Mouse (Mus musculus) midbrain, embryonic 12.5 days (tissue): ENCODE measurements at regions not wholly inside any gene's neighbourhood (a gene's known extent, or its start where the extent isn't known, plus 50 kb on each side); places are given as distances from the start of the nearest gene placed in this dataset. TPM values are rescaled to one million over a fixed set of nuclear protein-coding genes. Genes with fewer than 3 reads are reported as not detected.

Experiments
- ATAC-seq: fragments of 200-750 bp; cut with Nextera tagmentation; 2 replicates; pipeline ENCODE4 v1.8.0; 2017; ENCODE audit warnings: low read depth, moderate TSS enrichment, moderate library complexity; ENCODE audit not compliant: low FRiP score
- H3K27ac ChIP-seq: fragments of 300-500 bp; sonication (generic); replicated peaks from 2 replicates; pipeline ENCODE4 v1.5.1; 2016; ENCODE audit warnings: mild to moderate bottlenecking
- H3K27me3 ChIP-seq: fragments of 300-500 bp; sonication (generic); 2 replicates; pipeline ENCODE4 v1.6.1; 2016; ENCODE audit warnings: mild to moderate bottlenecking
- H3K36me3 ChIP-seq: fragments of 300-500 bp; sonication (generic); 2 replicates; pipeline ENCODE4 v1.6.1; 2016
- H3K4me1 ChIP-seq: fragments of 300-500 bp; sonication (generic); 2 replicates; pipeline ENCODE4 v1.6.1; 2016
- H3K4me2 ChIP-seq: fragments of 300-500 bp; sonication (generic); replicated peaks from 2 replicates; pipeline ENCODE4 v1.6.1; 2016; ENCODE audit warnings: mild to moderate bottlenecking, moderate library complexity
- H3K4me3 ChIP-seq: fragments of 300-500 bp; sonication (generic); 2 replicates; pipeline ENCODE4 v1.5.1; 2016; ENCODE audit warnings: mild to moderate bottlenecking
- H3K9ac ChIP-seq: fragments of 300-500 bp; sonication (generic); replicated peaks from 2 replicates; pipeline ENCODE4 v1.6.1; 2016; ENCODE audit warnings: mild to moderate bottlenecking, moderate library complexity
- H3K9me3 ChIP-seq: fragments of 300-500 bp; sonication (generic); 2 replicates; pipeline ENCODE4 v1.6.1; 2016; ENCODE audit warnings: mild to moderate bottlenecking
- WGBS: fragments of 180-500 bp; shearing (Covaris S2); methylation state at CpG from one replicate; pipeline ENCODE4 v1.1.7; 2016; 5-methylcytosine and 5-hydroxymethylcytosine counted together
- microRNA-seq: library from miRNA; unstranded; fragments of <30 nt; microRNA quantifications from one replicate; pipeline ENCODE4, GENCODE M21; 2017

DNA sequence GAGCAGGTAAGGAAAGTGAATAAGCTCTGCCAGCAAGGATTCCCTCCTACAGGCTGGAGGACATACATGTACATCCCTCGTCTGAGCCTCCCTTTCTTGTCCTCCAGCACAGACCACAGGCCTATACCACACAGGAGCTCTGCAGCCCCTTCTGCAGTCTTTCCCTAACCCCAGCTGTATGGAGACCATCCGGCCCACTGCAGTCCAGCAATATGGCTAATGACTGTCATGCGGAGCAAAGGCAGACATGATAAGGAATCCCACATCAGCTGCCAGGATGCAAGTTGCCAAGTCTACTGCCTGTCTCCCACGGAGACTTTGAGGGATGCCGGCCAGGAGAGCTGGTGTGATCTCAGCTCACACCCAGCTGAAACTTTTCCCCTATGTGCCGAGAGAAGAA is 50.5 kb upstream of the Man2a1 start:
- WGBS, result 78% methylated on average over 6 of the region's 6 CpGs
- no peak overlapping the region for H3K27ac ChIP-seq
- H3K4me2 ChIP-seq, result no peak overlapping the region
- no peak for ATAC-seq
- H3K9ac ChIP-seq, result no peak overlapping the region
- H3K9me3 ChIP-seq, result no peaks in the 10 kb centered on the region
- H3K36me3 ChIP-seq, result no peaks in the 10 kb centered on the region
- H3K27me3 ChIP-seq, result 0 out of 2 replicates have a peak, but pooled peaks cover 2% of the 10 kb centered on the region
- H3K4me1 ChIP-seq, result 0 out of 2 replicates have a peak, but pooled peaks cover 4% of the 10 kb centered on the region
- no peak overlapping the region for H3K4me3 ChIP-seq

Small RNA genes lying in the stretch of these regions (microRNA-seq; reads per million reads assigned to microRNA genes)
- gene Mir6420, result not detected
